Mouse (Mus musculus) retina, adult 2 months (tissue): Measurements from ENCODE around the gene Fam13a.

Experiments used
- DNase-seq: peaks from one replicate; pipeline ENCODE4 v3.0.0-alpha.2; 2012; ENCODE audit warnings: low read depth, low spot score

The Fam13a gene

DNA sequence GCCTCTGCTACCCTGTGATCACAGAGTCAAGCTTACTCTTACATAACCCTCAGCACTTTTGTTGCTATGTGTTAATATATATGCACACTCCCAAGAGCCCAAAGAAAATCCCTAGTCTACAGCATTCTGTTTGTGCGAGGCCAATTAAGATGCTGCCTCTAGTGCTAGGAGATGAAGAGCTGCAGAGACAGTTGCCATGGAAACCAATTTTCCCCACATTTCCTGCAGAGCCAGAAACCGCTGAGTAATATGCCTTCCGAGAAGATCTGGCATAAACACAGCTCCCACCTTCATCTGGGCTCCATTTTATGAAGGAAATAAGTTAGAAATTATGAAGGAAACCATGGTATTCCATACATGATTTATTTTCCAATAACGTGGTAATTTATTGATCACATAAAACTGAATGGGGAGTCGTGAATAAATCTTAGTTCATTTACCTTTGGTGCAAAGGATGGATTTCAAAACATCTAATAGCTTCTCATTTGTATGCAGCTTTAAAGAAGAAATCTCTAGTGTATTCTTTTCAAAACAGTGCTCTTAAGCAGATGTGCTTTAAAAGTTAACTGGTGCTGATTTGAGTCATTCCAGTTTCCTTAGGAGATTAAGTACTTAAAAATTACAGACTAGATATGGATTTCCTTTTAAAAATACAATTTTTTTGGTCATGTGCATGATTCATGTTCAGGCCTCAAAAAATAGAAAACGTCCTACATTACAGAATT is 91.0 kb downstream of the Fam13a start:
- peak; percentile 16 for DNase-seq

DNA sequence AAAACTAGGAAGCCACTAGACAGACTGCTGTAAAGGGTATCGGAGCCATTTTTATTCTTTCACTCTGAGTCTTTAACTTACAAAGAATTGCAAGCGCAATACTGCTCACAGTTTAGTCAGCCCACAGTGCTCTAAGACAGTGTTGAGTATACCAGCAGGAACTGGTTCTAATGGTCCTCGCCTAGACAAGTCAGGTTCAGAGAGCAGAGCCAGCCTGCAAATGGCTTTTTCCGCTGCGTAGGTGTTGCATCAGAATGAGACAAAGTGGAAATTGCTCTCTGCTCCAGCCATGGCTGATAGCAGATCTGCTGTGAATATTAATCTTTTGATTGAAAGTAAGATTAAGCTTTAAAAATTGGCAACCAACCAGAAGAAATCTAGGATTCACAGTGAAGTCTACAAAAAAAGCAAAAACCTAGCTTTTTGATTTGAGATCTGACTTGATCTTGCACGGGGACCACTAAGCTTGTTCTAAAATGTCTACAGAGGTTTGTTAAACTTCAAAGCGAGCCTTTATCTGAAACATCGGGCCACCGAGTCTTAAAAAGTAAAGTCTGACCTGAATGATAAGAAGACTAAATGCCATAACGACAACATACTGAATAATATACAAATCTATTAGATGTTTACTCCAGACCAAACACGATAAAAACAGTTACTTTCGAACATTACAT is 91.7 kb downstream of the Fam13a start:
- DNase-seq: no peak

DNA sequence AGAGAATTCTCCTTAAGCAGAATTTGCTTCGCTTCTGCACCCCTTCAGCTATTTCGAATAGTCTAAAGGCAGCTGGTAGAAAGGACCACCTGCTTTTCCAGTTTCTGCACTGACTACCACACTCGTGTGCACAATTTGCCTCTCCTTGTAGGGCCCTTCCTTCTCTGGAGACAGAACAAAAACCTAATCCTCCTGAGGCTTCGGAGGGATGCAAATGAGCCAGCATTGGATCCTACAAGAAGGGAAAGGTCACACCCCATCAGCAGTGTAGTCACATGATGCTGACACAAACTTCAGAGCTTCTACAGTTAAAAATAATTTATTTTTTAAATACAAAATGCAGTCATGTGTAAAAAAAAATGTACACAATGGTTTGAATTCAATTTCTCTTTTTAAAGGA is 93.2 kb downstream of the Fam13a start:
- DNase-seq: no peak

DNA sequence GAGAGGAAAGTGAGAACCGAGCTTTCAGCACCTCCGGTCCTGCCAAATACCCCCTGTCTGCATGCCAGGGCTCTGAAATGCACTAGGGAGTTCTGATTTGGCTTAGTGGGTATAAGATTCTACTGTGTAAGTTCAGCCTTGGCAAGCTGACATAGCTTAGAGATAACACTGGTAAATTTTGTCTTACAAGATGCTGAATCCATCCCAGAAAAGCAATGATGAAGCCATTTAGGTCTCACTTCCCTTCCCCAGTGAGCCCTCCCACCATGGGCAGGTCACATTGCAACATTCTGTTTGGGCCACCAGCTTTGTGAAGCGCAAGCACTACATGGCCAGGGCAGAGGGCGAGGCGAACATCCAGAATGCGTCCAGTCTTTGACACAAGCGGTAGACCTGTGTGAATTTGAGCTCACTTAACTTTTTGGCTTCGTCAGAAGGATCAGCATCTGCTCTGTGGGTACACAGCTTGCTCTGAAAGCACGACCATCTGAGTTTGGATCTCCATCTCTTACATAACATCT is 94.4 kb downstream of the Fam13a start:
- no peak for DNase-seq

DNA sequence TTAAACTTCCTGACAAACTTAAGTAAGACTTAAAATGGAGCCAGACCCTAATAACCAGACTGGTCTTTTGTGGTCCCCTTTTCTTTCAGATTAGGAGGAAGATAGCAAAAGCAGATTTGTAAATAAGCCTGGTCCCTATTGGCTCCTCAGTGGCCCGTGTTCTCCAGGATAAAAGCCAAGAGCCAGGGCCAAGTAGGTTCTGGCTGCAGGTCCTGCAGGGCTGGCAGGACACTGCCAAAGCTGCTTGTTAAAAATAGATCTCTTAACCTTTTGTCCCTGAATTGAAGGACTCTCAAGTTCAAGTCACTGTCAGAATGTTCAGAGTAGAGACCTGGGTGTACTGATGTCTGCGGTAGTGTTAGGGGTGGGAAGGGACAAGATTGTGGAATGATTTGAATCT is 96.5 kb downstream of the Fam13a start:
- DNase-seq: no peak

DNA sequence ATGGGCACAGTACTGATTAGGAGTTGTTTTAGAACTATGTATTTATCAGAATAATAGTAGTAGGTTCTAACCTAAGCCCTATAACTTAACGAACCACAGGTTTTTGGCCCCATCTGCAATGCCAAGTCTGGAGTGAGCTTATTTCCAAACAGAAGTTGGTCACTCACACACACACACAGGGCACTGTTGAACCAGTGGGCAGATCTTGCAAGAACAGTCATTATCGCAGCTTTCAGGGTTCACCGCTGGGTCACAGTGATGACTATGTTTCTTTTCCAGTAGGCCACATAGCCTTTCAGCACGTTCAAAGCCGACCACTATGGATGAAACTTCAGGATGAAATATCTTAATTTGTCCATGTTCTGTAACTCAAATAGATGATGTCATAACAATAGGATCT is 101.8 kb downstream of the Fam13a start:
- DNase-seq: no peak

DNA sequence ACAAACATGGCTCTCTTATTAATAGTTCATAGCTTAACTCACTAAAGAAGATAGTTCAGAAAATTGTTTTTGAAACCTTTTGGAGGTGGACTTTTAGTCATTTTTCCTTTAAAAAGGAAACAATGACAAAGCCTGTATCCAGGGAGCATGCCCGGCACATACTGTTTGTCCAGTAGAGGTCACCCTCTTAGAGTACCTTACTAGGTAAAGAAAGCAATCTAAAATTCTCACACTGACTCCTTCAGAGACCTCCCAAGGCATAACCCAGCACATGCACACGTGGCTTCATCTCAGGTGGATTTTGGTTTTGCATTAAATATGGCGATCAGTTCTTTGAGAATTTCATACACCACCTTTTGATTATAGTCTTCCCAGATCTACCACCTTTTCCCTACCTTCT is 102.7 kb downstream of the Fam13a start:
- DNase-seq: no peak

DNA sequence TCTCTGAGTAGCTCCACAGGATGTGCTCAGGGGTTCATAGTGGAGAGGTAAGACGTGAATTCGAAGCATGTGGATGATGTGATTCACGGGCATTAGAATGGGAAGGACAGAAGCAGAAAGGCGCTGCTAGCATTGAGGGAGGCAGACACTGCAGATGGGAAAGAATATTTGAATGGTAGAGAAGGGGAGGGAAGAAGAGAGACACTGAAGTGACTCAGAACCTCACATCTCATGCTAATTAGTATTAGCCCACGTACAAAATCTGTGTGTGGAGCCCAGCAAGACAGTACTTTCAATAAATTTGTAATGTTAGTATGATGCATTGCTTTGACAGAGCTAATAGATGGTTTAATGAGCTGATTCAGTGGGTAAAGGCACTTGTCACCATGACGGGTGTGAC is 103.6 kb downstream of the Fam13a start:
- DNase-seq: no peak

DNA sequence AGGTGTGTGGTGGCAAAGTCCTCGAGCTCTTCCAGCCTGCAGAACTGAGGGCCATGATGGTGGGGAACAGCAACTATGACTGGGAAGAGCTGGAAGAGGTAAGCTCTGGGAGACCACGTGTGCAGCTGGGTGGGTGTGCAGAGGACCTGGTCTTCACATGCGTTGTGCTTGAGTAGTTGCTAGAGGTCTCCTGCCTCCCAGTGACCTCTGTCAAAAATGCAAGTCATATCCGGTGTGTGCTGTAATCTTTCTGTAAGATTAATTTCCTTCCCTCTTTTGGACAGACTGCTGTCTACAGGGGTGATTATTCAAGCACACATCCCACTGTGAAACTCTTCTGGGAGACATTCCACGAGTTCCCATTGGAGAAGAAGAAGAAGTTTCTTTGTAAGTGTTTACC is 107.9 kb downstream of the Fam13a start:
- no peak for DNase-seq

DNA sequence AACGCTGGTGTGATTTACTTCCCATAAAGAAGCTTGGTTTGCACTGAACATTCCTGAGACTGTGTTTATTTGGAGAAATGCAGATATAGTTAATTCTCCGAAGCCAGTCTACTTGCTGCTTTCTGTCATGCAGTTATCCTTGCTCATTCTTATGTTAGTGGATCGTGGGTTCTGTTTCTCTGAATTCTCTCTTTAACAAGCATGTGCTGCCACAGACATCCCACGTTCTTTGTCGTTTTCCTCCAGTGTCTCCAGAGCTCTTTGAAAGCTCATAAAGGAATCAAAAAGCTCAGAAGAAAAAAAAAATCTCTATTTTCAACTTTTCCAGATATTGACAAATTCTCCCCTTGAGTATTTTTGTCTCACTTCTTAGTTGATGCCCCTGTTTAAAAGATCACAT is 110.4 kb downstream of the Fam13a start:
- no peak for DNase-seq

DNA sequence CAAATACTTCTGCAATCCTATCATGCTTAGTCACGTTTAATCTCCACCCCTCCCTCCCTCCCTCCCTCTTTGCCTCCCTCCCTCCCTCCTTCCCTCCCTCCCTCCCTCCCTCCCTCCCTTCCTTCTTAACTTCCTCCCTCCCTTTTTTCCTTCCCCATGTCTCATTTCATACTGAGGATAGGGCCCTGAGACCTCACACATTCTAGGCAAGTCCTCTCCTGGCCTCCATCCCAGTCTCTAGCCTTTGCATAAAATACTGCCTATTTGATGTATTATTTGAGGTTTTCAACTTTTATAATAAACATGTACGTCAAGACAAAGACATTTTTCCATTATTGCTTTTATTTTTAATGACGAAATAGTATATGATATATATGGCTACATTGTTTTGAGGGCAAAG is 110.8 kb downstream of the Fam13a start:
- DNase-seq: no peak

DNA sequence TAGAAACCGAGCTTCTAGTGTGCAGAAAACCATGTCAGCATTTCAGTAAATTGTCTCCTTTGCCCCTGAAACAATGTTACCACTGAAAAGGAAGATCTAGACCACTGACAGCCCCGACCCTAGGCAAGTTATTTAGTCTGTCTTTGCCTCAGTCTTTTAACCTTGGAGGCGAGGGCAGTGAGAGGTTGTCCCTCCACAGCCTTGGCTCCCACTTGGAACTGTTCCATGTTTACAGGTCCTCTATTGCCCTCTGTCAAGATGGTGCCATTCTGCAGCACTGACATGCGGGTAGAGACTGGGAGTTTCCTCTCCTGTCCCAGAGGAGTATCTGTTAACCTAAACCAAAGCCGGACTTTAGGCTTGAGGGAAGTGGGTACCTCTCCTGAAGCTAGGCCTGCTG is 111.5 kb downstream of the Fam13a start:
- DNase-seq: no peak

DNA sequence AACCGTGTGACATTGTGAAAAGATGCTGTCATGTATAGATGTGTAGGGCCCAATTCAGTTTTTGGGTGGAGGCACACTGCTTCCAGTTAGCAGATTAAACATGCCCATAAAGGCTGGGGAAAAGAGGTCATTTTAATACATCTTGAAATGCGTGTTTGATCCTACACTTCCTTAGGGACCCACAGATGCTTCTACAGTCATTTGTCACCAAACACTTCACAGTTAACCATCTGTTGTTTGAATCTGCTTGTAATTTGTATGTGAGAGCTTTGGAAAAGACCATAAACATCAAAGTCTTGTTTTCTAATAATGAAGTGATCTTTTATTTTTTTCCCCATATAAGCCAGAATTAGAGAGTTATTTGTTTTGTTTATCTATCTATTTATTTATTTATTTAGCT is 116.6 kb downstream of the Fam13a start:
- no peak for DNase-seq

DNA sequence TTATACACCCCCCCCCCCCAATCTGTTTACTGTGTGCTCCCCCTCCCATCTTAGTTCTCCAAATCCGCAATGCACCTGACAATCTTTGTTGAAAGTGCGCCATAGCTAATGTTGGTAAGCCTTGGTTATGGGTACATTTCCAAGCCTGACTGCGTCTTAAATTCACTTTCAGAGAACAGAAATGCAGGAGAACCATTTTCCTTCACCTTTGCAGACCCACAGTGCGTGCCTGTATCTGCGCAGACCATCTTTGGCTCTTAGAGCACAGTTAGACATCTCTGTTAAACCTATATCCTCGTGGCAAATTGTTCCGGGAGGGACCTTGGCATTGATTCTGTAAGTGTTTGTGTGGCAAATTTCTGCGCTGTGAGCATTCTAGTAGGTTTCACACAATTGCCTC is 117.0 kb downstream of the Fam13a start:
- DNase-seq: no peak

DNA sequence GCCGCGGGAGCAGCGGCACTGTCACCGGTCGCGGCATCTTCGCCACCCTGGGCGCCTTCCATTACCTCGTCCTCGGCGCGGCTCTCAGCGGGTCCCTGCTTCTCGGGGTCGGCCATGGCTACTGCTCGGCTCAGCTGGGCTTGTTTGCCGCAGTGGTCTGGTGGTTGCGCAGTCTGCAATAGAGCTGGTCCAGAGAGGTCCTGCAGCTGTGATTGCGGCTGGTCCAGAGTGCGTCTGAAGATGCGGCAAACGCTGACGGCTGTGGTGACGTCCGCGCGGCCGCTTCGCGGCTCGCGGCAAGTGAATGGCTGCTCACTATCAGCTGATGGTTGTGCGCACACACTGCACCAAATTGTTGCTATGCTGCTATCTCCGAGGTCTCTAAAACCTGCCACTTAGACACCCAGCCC is 117.5 kb downstream of the Fam13a start, which contains the start of gene Nap1l5:
Gene Nap1l5, minus strand, starts transcription at position 225 of the 410 bp plus-strand sequence.
- peak; percentile 34 for DNase-seq

DNA sequence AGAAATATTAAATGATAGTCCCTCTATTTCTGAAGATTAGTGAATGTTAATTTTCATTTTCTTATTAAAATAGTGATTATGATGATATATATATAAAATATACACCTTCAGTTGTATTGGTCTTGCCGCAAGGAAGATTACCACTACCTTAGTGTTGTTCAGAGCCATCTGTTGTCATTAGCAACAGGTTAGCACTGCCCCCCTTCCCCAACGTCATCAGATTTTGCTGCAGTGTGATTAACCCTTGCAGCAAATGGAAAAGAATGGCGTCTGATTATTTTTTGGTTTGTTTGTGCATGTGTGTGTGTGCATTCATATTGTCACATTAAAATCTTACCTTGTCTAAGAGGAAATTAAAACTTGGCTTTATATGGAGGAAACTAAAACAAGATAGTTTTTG is 119.8 kb downstream of the Fam13a start:
- no peak for DNase-seq

DNA sequence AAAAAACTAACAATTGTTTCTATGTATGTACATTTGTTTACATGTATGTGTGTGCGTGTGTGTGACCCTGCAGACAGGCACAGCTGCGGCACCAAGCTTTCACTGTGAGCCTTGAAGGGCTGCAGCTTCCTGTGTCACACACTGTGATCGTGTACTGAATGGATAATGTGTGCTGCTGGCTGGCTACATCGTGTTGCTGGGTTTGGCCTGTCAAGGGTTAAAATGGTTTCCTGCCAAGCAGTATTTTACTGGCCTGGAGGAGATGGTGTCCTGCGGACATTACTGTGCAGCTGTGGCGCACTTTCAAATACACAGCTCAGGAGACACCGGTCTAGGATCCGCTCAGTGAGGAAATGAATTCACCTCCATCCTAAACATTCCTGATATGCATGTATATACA is 121.2 kb downstream of the Fam13a start:
- DNase-seq: no peak

DNA sequence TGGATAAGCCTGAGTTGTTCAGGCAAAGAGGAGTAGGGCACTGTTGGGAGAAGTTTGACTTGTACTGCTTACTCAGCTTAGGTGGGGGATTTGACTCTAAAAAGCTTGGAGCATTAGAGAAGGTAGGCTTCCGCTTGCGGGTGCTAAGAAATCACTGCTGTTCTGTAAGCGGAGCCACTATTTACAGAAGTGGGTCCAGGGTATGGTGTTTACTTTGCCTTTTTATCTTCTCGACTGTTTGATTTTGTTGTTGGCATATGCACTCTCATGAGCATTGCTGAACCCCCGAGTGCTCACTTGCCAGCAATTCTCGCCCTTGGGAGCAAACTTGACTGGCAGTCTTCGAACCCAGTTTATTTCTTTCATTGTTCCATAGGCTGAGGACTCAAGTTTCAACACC is 123.8 kb downstream of the Fam13a start:
- DNase-seq: no peak

DNA sequence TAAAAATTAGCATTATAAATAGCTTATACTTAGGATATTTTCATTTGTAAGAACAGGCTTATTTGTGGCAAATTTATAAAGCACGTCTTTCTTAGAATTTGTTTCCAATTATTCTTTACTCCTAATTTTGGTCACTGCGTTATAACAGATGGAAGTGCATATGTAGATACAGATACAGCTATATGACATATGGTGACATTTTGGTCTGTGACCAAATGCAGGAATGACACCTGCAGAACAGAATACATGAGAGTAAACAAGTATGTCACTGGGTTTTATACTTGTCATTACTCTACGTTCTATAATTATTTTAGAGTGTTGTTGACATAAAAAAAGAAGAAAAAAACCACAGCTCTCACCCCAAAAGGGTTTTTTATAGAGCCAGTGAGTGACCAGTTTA is 125.3 kb downstream of the Fam13a start:
- no peak for DNase-seq

DNA sequence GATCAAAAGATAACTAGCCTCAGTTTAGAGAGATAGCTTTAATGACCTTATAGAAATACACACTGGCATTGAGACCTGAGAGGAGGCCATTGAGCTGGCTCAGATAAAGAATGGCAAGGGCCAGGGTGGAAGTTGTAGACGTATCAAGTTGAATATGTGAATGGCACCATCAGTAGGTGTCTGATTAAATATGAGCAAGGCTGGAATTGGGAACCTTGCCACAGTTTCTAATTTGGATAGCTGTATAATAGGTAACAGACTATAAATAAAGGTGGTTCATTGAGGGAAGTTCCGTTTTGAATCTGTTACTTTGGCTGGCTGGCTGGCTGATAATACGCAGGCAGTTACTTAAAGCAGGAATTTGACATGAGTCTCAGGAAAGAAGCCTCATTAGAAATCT is 127.7 kb downstream of the Fam13a start:
- DNase-seq: no peak

DNA sequence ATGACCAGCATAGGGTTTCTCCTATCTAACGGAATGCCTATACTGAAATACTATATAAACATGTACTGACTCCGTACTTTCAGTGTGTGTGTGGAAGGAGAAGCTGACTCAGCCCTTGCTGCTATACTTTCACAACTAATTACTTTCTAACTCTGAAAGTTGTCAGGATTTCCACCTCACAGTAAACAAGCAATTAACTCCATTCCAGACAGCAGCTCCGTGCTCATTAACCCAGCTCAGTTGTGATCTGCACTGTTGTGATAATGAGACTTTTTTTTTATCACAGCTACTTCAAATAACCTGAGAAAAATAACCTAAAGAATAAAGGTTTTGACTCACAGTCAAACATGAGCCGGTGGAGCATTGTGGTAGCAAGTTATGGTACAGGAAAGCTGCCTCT is 129.4 kb downstream of the Fam13a start:
- no peak for DNase-seq

DNA sequence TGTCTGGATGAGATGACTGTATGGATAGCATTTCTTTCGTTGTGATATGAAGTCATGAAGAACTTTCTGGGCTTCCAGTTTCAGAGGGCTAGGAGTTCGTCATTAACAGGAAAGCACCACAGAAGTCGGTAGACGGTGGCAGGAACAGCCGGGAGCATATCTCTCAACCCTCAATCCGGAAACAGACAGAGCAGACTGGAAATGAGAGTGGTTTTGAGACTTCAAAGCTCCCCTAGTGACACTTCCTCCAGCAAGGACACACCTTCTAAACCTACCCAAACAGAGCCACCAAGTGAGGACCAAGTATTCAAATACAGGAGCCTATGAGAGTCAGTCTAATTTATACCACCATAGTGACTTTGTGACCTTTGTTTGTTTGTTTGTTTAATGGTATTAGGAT is 131.0 kb downstream of the Fam13a start:
- DNase-seq: no peak

DNA sequence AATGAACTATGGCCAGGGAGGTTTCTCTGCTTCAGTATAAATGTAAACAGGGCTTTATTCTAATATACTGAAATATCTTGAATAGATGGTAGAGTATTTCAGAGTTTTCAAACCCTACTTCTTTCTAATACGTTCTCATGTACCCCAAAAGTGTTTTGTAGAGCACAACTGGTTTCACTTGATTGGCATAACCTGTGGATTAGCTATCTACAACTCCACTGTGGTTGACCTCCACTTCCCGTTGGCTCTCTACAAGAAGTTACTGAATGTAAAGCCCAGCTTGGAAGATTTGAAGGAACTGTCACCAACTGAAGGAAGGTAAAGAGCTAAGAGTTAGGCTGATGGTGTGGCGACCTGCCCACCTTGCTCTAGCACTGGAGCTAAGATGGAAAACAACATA is 134.4 kb downstream of the Fam13a start:
- DNase-seq: no peak
